Mouse (Mus musculus) inflammation-experienced regulatory T-cells, adult 6 months (primary cell): ENCODE measurements around the gene Rnaset2b. TPM values are rescaled to one million over a fixed set of nuclear protein-coding genes. Genes with fewer than 3 reads are reported as not detected.
"Not testable (repeated sequence)": the region's sequence is repeated elsewhere in the genome, so short reads cannot be mapped to it uniquely, and the experiment has no call there.

Experiments
- ATAC-seq: one replicate; pipeline ENCODE4 v1.8.0; 2017
- polyA plus RNA-seq, 3 experiments: library from polyadenylated mRNA; unstranded; fragments of 100-300 nt; shearing (Covaris generic); gene quantifications; one replicate each; pipeline ENCODE4 v1.2.1; 2017

The Rnaset2b gene
- polyA plus RNA-seq, 3 experiments from 2014 or later: 273 to 343 (median 324) TPM

DNA sequence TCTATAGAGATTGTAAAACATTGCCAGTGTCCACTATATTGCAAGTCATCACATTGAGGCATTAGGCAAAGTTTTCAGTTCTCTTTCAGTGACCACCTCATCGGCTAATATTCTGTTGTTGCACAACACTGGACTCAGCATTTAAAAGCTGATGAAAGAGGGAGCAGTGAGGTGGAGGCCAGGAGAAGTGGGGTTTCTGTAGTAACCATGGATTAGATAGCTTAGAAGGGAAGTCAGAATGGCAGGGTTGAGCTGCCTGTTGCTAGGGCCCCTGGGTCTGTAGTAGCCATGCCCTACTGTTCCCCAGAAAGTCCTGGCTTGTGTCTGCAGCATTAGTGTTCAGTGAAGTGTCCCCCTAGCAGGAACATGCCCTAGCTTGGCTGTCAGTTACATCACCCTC is 15.7 kb downstream of the Rnaset2b start:
- ATAC-seq: not testable (repeated sequence)

DNA sequence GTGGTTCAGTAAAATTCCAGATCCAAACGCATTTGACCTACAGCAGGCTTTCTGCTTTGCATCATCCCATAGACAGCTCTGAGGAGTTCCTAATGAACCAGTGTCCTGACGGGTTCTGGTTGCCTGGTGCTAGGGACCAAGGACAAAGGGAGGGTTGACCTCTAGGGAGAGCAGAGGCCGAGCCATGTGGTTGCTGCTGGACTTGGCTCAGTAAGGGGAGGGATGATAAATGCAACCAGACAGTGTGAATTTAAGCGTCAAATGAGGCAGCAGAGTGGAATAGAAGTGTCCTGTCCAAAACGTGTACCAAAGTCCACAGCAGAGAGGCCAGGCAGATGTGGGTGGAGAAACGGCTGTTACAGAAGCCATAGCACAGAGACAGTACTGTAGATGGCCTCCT is 25.1 kb downstream of the Rnaset2b start:
- ATAC-seq: not testable (repeated sequence)

DNA sequence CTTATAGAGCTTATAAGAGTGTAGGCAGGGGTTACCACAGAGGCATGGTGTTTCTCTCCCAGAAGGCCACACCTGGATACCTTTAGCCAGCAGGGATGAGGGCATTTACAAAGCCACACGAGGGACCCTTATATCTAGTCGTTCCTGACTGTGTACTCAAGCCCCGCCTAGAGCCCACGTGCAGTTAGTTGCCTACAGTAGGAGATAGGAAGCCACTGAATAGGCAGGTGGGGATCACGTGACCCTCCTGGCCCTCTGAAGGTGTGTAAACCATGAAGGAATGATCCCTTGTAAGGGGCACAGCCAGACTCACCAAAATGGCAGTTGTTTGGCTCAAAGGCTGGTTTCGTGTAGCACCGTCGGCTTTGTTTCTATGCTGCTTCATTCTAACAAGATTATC is 26.4 kb downstream of the Rnaset2b start:
- not testable (repeated sequence) for ATAC-seq

DNA sequence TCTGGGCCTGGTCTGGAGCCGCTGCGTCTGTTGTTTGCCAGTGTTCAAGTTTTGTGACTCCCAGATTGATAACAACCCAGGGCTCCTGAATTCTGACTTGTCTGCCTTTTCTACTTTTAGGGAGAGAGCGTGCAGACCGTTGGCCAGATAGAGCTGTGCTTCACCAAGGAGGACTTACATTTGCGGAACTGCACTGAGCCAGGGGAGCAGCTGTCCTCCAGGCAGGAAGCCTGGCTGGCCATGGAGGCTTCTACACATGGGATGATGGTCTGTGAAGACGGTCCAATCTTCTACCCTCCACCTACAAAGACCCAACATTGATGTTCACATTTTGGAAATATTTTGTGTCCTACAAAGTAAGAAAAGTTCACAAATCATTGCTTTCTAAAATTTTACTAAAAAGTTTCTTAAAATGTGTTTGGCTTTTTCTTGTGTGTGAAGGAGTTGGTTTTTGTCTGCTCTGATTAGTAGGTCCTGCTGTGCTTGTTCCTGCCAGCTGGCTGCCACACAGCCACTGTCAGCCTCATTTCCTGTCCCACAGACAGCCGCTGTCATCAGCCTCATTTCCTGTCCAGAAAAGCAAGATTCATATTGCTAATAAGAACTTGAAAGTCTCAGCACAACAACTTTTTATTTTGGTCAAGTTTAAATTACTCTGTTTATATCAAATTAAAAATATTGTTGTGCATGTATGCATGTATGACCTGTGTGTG is 27.5 kb downstream of the Rnaset2b start:
- peak; percentile 96 for ATAC-seq

DNA sequence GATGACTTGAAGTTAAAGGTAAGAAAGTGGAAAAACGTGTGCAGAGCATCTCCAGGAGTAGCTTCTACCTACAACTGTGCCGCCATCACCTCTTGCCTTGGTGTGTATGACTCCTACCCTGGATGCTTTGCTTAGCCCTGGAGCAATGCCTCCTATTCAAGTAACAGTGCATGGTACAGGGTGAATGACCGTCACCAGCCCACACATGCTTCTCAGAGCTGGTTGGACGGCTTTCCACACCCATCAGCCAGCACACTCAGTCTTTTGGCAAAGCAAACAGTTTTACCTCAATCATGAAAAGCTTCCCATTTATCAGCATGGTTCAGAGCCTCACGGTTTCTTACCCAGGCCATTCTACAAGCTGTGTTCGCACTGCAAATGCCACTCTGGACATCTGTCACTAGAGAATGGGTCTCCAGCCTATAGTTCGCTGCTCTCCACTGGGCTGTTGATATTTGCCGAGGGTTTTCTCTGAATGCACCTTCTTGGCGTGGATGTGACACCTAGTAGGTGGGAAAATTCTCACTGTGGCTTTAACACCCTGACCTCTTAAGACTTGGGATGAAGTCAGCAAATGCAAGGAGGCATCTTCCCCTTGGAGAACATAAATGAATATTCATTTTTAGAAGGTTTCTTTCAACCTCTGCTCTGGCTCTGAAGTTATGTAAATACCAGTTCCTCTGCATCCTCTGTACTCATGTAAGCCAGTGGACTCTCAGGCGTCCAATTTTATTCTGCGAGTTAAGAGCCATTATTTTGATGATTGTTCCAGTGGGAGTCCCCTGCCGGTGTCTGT is 31.6 kb downstream of the Rnaset2b start:
- ATAC-seq: not testable (repeated sequence)

DNA sequence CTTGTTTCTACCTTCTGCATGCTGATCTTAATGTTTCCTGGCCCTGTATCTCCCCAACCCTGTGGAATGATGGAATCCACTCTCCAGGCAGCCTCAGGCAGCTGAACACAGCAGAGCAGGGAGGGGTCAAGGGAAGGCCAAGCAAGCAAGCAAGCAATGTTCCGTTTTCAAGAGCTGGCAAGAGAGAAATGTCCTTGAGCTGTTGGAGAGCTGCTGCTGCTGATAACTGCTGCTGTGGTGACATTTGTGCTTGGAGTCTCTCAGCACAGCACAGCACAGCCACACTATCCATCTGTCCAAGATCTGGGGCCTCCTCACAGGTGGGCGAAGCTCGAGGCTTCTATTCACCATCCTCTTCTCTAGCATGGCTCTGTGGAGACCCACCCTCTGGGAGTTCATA is 33.0 kb downstream of the Rnaset2b start:
- ATAC-seq: not testable (repeated sequence)

DNA sequence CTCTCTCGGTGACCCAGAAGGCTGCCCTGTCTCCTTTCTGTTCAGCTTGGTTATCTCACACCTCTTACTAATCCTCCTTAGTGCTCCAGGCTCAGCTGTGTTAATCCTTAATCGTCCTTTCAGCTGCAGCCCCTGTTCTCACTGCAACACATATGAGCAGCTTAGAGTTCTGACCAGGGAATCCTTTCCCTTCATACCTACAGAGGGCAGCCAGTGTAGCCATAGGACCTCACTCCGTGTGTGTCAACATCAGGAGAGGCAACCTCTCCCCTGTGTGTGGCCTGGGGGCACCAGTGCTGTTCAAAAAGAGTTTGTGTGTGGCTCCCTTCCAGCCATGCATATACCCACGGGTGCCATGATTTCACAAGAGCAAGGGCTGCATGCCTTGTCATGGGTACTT is 35.2 kb downstream of the Rnaset2b start:
- ATAC-seq: not testable (repeated sequence)

DNA sequence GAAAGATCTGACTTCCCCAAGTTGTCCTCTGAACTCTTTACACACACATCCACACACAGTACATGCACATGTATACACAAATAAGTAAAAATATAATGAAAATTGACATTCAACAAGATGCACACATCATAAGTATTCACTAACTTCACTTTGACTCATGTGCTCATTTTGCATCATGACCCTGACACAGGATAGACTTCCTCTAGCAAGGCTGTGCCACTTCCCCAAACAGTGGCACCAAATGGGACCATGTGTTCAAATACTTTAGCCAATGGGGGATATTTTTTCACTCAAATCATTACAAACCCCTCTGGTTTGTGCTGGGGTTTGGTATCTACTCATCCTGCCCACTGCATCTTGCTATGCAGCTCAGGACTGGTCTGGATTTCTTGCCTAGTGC is 38.5 kb downstream of the Rnaset2b start:
- ATAC-seq: not testable (repeated sequence)

DNA sequence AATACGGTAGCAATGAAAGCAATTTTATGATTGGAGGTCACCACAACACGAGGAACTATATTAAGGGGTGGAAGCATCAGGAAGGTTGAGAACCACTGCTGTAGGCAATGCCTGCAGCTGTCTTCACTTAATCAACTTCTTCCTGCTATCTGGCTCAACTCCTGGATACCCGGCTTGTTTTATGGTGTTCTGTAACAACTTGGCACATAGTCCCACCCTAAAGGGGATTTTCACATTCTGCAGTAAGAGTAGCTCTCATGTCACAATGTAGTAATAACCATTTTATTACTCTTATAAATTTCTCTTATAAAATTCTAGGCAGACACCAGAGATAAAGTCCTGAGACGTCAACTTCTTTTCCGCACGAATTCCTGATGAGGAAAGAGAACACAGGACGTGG is 39.0 kb downstream of the Rnaset2b start:
- ATAC-seq: not testable (repeated sequence)

DNA sequence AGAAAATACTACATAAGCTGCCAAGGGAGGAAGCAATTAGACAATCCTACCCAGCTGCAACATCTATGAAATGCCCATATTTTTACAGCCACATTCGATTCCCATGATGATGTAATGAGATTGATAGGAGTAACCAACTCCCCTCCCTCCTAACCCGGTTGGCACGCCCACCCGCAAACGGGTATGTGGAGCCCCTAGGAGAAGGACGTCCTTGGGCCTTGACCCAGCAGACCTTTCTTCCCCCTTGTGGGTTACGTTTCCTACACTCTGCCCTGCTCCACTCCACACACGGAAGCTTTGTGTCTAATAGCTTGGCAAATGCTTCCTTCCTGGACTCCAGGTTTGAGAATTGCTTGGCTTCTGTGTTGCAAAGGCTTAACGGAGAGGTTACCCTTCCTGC is 39.5 kb downstream of the Rnaset2b start:
- ATAC-seq: not testable (repeated sequence)

DNA sequence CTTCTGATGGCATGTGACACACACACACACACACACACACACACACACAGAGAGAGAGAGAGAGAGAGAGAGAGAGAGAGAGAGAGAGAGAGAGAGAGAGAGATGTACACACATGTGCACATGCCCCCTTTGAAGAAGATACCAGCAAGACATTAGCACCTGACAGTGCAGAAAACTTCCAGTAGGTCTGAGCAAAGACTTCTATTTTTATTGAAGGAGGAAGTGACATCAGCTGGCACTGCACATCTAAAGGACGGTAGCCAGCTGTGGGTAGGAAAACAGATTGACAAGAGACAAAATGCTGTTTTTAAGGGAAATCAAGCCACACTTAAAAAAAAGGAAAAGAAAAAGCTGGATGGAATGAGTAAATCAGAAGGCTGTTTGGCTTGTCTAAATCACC is 43.8 kb downstream of the Rnaset2b start:
- ATAC-seq: peak; percentile 70

DNA sequence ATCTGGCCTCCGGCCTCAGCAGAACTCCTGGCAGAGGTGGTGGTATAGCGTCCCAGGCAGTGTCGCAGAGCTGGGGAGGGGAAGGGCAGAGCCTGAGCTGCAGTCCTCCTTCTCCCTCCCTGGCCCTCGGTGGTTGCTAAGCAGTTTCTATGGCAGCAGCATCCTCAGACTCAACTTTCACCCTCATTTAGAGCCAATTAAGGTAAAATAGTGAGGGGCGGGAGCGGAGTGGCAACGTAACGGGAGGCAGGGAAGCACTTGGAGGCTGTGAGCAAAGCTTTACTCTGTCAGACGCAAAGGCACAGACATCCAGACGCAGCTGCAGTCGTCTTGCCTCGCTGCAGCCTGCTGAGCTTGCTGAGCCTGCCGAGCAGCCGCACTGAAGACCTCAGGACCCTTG is 54.8 kb downstream of the Rnaset2b start, which contains the start of gene Gm1604a:
Gene Gm1604a (plus strand): TSS at position 312 of the 400 bp plus-strand sequence.
- not testable (repeated sequence) for ATAC-seq

DNA sequence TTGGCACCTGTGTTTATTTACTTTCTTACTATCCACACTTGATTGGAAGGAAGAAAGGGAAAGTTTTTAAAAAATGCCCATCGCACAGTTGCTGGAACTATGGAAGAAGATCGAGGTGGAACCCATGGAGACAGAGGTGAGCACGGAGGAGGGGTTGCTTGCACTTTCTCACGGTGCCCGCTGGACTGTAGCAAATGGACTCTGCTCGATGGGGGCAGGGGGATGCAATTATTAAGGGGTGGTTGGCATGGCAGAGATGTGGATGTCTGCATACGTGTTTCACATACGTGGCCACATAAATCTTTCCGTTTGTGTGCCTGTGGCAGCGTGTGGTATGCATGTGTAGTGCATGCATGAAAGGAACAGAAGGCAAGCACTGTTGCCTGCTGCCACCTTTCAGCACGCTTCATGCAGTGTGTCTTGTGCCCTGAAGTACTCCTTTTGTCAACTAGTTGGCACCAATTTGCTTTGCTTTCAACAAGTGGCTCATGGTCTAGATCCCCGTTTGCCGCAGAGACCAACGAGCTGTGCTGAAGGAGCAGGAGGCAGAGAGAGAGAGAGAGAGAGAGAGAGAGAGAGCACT is 55.4 kb downstream of the Rnaset2b start:
- not testable (repeated sequence) for ATAC-seq

DNA sequence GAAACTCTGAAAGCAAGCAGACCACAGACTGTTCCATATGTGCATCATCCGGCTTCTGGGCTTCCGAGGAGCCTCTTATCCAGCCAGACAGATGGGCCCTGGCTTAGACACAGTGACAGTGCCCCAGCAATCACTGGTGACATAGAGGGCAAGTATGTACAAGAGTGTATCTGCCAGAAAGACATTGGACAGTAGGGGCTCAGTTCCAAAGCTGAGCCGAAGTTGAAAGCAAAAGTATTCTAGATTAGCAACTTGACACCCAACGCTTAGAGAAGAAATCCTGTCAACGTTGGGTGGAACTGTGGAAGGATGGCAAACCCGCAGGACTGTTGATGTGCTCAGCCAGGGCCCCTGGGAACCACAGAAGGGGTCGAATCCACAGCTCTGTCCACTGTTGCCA is 59.8 kb downstream of the Rnaset2b start:
- not testable (repeated sequence) for ATAC-seq

DNA sequence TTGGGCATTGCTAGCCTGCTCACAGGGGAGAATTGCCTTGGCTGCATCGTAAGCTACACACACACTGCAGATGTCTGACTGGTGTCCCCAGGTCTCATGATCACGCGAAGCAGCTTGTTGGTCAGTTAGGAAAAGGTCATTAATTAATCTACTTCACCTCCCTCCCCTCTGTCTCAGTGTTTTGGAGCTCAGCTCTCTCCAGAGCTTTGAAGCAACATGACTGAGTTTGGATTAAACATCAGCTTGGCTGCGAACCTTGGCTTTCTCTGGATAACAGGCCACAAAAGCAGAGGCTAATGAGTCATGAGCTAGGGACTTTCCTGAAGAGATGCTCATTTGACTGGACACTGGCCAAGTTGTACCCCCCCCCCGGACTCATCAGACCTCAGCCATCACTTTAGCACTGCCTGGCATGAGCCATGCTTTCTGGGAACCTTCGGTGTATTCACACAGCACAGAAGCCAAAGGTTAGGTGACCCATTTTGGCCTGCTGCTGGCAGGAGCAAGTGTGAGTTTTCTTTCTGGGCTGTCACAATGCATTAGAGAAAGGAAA is 60.3 kb downstream of the Rnaset2b start:
- not testable (repeated sequence) for ATAC-seq

DNA sequence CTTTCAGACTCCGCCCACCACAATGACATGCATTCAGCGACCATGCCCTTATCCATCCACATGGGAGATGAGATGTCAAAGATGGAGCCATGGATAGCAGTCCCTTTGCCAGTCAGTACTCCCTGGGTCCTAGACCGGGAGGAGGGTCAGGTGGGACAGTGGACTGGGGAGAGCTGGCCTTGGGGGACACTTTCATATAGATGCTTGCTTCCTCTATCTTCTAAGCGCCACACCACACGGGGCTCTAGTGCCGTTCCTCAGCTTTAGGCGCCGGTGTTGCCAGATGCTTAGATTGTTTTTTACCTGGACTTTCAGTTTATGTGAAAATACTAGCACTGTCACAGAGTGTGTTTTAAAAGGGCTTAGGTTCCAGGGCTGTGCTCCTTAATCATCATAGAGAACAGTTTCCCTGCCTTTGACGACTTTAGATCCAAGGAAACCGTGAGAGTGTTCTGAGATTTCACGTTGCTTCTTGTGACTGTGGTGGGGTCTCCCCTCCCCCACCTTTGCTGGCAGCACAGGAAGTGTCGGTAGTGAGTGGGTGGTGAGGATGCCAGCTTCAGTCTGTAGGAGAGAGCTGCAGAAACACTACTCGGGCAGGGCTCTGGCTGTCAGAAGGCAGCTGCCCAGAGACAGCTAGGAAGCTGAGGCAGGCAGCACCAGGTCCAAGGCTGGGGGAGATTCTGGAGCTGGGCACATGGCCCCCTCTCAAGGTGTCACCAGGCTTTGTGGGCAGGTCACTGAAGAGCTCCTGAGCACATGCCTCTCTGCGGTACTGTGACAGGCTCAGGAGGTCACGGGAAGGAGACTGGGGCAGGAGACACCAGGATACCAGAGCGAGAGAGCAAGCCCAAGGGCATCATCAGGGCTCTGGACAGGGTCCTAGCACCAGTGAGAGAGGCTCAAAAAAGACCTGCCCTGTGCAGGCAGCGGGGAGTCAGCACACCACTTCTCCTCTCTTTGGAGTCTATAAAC is 63.0 kb downstream of the Rnaset2b start:
- ATAC-seq: peak; percentile 88

Other genes with a start within 250 kb of the Rnaset2b start
- gene Ezr, start 187.8 kb upstream of the Rnaset2b start, polyA plus RNA-seq: 100 to 1,000 TPM; 111 to 138 (median 117) TPM
- gene Rsph3b, start 22.0 kb upstream of the Rnaset2b start, polyA plus RNA-seq: 10 to 100 TPM; 29.8 to 37.5 (median 31.3) TPM
- gene Tagap1, start 9.5 kb upstream of the Rnaset2b start, polyA plus RNA-seq: 10 to 100 TPM; 39.6 to 71.8 (median 54.0) TPM
- under 1 TPM in 1 of 3 experiments, not detected in 2; 0.44 TPM for gene Gm49721, start 8.3 kb downstream of the Rnaset2b start, polyA plus RNA-seq
- not detected for gene Gm1604a, start 54.9 kb downstream of the Rnaset2b start, polyA plus RNA-seq
- 1 to 10 TPM in 1 of 3 experiments, under 1 TPM in 2; 0.34 to 1.1 (median 0.66) TPM for gene Rps6ka2, start 199.5 kb downstream of the Rnaset2b start, polyA plus RNA-seq